Mouse (Mus musculus): ENCODE data around the gene Klk1b4. TPM values are rescaled to one million over a fixed set of nuclear protein-coding genes. Genes with fewer than 3 reads are reported as not detected.

The Klk1b4 gene
- polyA plus RNA-seq, 1 experiment from 2014 or later, result not detected

DNA sequence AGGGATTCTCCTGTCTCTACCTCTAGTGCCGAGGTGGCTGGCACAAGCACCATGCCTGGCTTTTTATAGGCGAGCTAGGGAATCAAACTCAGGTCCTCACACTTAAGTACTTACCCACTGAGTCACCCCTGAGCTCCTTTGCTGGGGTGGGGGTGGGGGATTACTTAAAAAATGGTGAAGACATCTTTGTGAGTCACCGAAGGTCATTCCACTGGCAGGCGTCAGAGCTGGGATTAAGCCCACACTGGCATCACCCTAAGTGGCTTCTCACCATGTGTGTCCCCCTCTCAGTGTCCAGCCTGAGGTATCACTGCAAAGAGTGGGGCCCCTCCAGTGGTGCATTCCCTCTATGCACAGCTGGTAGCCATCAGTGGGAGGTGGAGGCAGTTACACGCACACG is 53.2 kb downstream of the Klk1b4 start:
- Histone ChIP-seq H3K27ac (ENCODE audit: low read length) (no peak overlapping the region), H3K4me2 (replicated peaks; ENCODE audit: low read depth, low read length) (no peak overlapping the region), H3K4me1 (ENCODE audit: control insufficient read depth, insufficient read depth, low read length) (0 out of 2 replicates have a peak, but pooled peaks cover 3% of the 10 kb centered on the region), H3K27me3 (ENCODE audit: control insufficient read depth, insufficient read depth, low read length) (0 out of 2 replicates have a peak, but pooled peaks cover 4% of the 10 kb centered on the region), H3K36me3 (ENCODE audit: control insufficient read depth, insufficient read depth, low read length) (no peaks in the 10 kb centered on the region), H3K4me3 (ENCODE audit: low read depth, low read length) (no peak overlapping the region), H3K9ac (replicated peaks; ENCODE audit: low read depth, low read length) (no peak overlapping the region), H3K9me3 (ENCODE audit: control insufficient read depth, low read depth, low read length) (no peaks in the 10 kb centered on the region)
- WGBS, result 73% methylated on average over 6 of the region's 6 CpGs
- no peak for ATAC-seq (ENCODE audit: insufficient number of reproducible peaks, insufficient read depth, low FRiP score, low read depth)

DNA sequence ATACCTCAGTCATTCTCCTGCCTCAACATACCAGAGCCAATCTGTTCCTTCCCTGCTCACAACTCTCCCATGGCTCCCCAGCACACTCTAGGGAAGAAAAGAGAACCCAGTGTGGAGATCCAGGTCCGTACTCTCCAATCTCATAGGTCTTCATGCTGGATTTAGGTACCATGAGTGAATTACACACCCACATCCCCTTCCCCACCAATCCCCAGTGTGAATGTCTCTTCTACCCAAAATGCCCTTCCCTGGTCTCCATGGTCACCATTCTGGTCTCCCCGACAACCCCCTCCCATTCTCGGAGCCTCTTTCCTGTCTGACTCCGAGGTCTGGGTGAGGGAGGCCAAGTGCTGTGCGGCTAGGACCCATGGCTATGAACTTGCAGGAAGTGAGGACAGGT is 53.9 kb downstream of the Klk1b4 start, which contains the start of gene Gm15517:
TSS of gene Gm15517 (plus strand) at position 301 of the 400 bp plus-strand sequence.
- Histone ChIP-seq H3K9ac (replicated peaks; ENCODE audit: low read depth, low read length) (no peak within 1 kb of the TSS), H3K4me2 (replicated peaks; ENCODE audit: low read depth, low read length) (no peak within 1 kb of the TSS), H3K4me1 (ENCODE audit: control insufficient read depth, insufficient read depth, low read length) (0 out of 2 replicates have a peak, but pooled peaks cover 3% of the 10 kb centered on the region), H3K4me3 (ENCODE audit: low read depth, low read length) (no peak within 1 kb of the TSS), H3K27me3 (ENCODE audit: control insufficient read depth, insufficient read depth, low read length) (0 out of 2 replicates have a peak, but pooled peaks cover 4% of the 10 kb centered on the region), H3K9me3 (ENCODE audit: control insufficient read depth, low read depth, low read length) (no peaks in the 10 kb centered on the region), H3K36me3 (ENCODE audit: control insufficient read depth, insufficient read depth, low read length) (no peaks in the 10 kb centered on the region), H3K27ac (ENCODE audit: low read length) (no peak within 1 kb of the TSS)
- 57% methylated on average over 5 of the region's 5 CpGs for WGBS
- ATAC-seq (ENCODE audit: insufficient number of reproducible peaks, insufficient read depth, low FRiP score, low read depth), result no peak

Other genes starting within 250 kb of the Klk1b4 start
- gene Klk1b1, start 240.7 kb upstream of the Klk1b4 start, polyA plus RNA-seq (2014; fragmentation: Nextera tagmentation; extraction: Ambion mirVana), result not detected in 2 replicates
- gene Klk1b9, start 231.4 kb upstream of the Klk1b4 start, polyA plus RNA-seq (2014; fragmentation: Nextera tagmentation; extraction: Ambion mirVana), result not detected in 2 replicates
- gene Klk1b11, start 211.6 kb upstream of the Klk1b4 start, polyA plus RNA-seq (2014; fragmentation: Nextera tagmentation; extraction: Ambion mirVana), result not detected in 2 replicates
- gene Klk1b26, start 195.3 kb upstream of the Klk1b4 start, polyA plus RNA-seq (2014; fragmentation: Nextera tagmentation; extraction: Ambion mirVana), result not detected in 2 replicates
- not detected in 2 replicates for gene Klk1b27, start 155.1 kb upstream of the Klk1b4 start, polyA plus RNA-seq (2014; fragmentation: Nextera tagmentation; extraction: Ambion mirVana)
- gene Klk1b21, start 105.1 kb upstream of the Klk1b4 start, polyA plus RNA-seq (2014; fragmentation: Nextera tagmentation; extraction: Ambion mirVana), result not detected in 2 replicates
- not detected in 2 replicates for gene Klk1b22, start 94.8 kb upstream of the Klk1b4 start, polyA plus RNA-seq (2014; fragmentation: Nextera tagmentation; extraction: Ambion mirVana)
- gene Klk1b16, start 70.7 kb upstream of the Klk1b4 start, polyA plus RNA-seq (2014; fragmentation: Nextera tagmentation; extraction: Ambion mirVana), result not detected in 2 replicates
- not detected in 2 replicates for gene Klk1b24, start 19.2 kb upstream of the Klk1b4 start, polyA plus RNA-seq (2014; fragmentation: Nextera tagmentation; extraction: Ambion mirVana)
- gene Klk1b3, start 9.2 kb upstream of the Klk1b4 start, polyA plus RNA-seq (2014; fragmentation: Nextera tagmentation; extraction: Ambion mirVana), result not detected in 2 replicates
- gene Klk1b5, start 8.5 kb downstream of the Klk1b4 start, polyA plus RNA-seq (2014; fragmentation: Nextera tagmentation; extraction: Ambion mirVana), result not detected in 2 replicates
- 0.71 and 2.0 TPM in 2 replicates for gene Klk1, start 17.9 kb downstream of the Klk1b4 start, polyA plus RNA-seq (2014; fragmentation: Nextera tagmentation; extraction: Ambion mirVana)
- gene Gm36864, start 28.7 kb downstream of the Klk1b4 start, polyA plus RNA-seq (2014; fragmentation: Nextera tagmentation; extraction: Ambion mirVana), result not detected in 2 replicates
- gene 1700028J19Rik, start 39.3 kb downstream of the Klk1b4 start, polyA plus RNA-seq (2014; fragmentation: Nextera tagmentation; extraction: Ambion mirVana), result 1.5 and 1.6 TPM in 2 replicates
- 123 and 143 TPM in 2 replicates for gene 2410002F23Rik, start 39.3 kb downstream of the Klk1b4 start, polyA plus RNA-seq (2014; fragmentation: Nextera tagmentation; extraction: Ambion mirVana)
- gene Acp4, start 49.9 kb downstream of the Klk1b4 start, polyA plus RNA-seq (2014; fragmentation: Nextera tagmentation; extraction: Ambion mirVana), result 0.15 TPM in 1 of 2 replicates, not detected in the other
- not detected in 2 replicates for gene Gm15517, start 54.0 kb downstream of the Klk1b4 start, polyA plus RNA-seq (2014; fragmentation: Nextera tagmentation; extraction: Ambion mirVana)
- 4.2 and 4.9 TPM in 2 replicates for gene Clec11a, start 99.5 kb downstream of the Klk1b4 start, polyA plus RNA-seq (2014; fragmentation: Nextera tagmentation; extraction: Ambion mirVana)
- gene Shank1, start 102.8 kb downstream of the Klk1b4 start, polyA plus RNA-seq (2014; fragmentation: Nextera tagmentation; extraction: Ambion mirVana), result 4.2 and 4.5 TPM in 2 replicates
- gene Syt3, start 176.7 kb downstream of the Klk1b4 start, polyA plus RNA-seq (2014; fragmentation: Nextera tagmentation; extraction: Ambion mirVana), result 1.6 and 2.0 TPM in 2 replicates
- 1.2 and 1.3 TPM in 2 replicates for gene 1700008O03Rik, start 178.4 kb downstream of the Klk1b4 start, polyA plus RNA-seq (2014; fragmentation: Nextera tagmentation; extraction: Ambion mirVana)
- 1.2 and 2.1 TPM in 2 replicates for gene Lrrc4b, start 221.6 kb downstream of the Klk1b4 start, polyA plus RNA-seq (2014; fragmentation: Nextera tagmentation; extraction: Ambion mirVana)

Measured in stomach, embryonic 14.5 days (tissue).